Mouse (Mus musculus) kidney, postnatal 10 days (tissue): Measurements from ENCODE around the gene Fes.

Experiments used
- DNase-seq: peaks from one replicate; pipeline ENCODE4 v3.0.0; 2021; ENCODE audit warnings: mixed read lengths

Gene Fes

GRCm38 (mm10) chr7:80387633-80388543, at the start of gene Fes:
Gene Fes (minus strand): TSS chr7:80387946.
- peak; percentile 86 for DNase-seq

DNA sequence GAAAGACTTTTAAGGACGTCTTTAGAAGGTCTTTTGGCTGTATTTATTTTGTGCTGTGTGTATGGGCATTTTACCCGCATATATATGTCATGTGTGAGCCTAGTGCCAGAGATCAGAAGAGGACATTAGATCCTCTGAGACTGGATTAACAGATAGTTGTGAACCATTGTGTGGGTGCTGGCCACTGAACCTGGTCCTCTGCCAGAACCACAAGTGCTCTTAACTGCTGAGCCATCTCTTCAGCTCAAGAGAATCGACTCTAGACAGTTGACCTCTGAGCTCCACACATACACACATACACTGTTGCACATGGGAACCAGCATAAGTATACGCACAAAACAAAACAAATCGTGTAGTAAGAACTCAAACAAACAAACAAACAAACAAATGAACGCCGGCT, 48.8 kb upstream of the Fes start:
- DNase-seq = no peak

DNA sequence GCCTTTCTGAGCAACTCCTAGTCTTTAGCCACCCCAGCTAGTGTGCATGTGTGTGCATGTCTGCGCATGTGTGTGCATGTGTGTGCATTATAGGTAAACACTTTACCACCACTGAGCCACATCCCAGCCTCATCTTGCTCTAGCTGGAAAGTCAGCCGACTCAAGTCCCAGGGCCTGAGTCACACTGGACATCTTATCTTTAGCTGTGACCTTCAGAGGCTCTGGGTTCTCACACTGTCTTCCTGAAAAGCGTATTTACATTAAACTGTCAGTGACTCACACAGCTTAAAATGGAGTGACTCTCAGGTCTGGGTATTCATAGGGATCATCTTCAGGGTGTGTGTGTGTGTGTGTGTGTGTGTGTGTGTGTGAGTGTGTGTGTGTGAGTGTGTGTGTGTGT, 47.8 kb upstream of the Fes start:
- DNase-seq = no peak

GRCm38 (mm10) chr7:80429661-80430060, 41.9 kb upstream of the Fes start:
- DNase-seq = no peak

- no peak for DNase-seq
Measured at GRCm38 (mm10) chr7:80427730-80428129, 40.0 kb upstream of the Fes start.

DNA sequence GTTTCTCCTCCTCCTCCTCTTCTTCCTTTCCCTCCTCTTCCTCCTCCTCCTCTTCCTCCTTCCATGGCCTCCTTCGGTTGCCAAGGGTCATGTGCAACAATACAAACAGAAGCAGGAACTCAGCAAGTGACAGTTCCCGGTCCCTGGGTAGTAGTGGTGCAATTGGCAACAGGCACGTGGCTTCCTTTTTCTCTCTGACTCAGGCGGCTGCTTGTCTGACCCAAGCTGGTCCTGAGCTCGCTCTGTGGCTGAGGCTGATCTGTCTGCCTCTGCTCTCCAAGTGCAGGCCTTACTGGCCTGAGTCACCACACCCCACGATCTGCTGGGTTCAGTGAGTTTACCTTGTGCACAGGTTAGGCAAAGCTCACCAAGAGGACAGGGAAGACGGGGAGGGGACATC, 38.6 kb upstream of the Fes start:
- no peak for DNase-seq

GRCm38 (mm10) chr7:80424722-80425121, 37.0 kb upstream of the Fes start:
- DNase-seq = no peak

GRCm38 (mm10) chr7:80422759-80423480, 35.2 kb upstream of the Fes start:
- peak; percentile 40 for DNase-seq

DNA sequence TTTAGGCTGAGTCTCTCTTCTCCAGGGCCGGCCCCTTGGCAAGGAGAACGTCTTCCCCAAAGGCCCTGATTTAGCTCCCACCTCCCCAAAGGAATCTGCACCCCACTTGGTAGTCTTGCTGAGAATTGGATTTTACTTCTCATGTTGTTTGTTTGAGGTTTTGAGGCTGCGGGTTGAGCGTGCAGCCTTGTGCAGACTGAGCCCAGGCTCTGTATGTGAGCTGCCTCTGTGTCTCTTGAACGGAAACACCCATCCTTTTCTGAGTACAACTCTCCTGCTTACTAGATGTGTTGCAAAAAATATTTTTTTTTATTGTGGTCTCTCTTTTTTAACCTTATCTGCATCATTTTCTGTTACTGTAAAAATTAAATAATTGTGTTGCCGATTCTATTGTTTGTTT, 33.8 kb upstream of the Fes start:
- DNase-seq = no peak

- DNase-seq = peak; percentile 50
Measured at GRCm38 (mm10) chr7:80420586-80420985, 32.8 kb upstream of the Fes start.

GRCm38 (mm10) chr7:80419278-80419677, 31.5 kb upstream of the Fes start:
- no peak for DNase-seq

DNA sequence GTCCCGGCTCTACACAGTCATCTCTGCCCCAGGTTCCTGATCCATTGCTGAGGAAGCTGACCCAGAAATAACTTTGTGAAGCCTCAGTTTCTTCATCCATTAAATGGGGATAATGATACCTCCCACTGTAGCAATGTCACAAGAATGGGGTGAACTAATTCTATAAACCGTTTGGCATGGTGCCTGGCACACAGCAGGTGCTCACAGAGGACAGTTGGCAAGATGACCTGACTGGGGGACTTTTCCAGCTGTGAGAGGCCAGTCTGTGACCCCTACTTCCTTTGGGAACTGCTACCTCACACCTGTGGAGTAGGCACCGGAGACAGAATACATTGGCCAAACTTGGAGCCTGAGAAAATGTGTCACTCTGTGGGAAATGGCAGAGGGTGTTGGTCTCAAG, 30.3 kb upstream of the Fes start:
- no peak for DNase-seq

DNA sequence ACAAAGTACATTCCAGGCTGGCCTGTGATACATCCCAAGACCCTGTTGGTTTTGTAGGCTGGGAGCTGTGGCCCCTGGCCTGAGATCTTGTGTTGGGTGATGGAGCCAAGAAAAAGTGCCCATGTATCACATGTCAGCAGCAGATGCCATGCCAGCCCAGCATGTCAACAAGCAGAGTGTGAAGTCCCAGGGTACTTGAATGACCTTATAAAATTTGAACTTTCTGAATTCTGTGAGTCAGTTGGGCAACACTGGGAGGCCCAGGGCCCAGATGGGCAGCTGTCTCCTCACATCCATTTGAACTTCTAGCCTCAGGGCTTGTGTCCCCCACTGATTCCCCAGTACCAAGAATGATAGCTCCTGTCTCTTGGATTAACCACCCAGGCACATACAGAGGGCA, 29.9 kb upstream of the Fes start:
- no peak for DNase-seq

DNA sequence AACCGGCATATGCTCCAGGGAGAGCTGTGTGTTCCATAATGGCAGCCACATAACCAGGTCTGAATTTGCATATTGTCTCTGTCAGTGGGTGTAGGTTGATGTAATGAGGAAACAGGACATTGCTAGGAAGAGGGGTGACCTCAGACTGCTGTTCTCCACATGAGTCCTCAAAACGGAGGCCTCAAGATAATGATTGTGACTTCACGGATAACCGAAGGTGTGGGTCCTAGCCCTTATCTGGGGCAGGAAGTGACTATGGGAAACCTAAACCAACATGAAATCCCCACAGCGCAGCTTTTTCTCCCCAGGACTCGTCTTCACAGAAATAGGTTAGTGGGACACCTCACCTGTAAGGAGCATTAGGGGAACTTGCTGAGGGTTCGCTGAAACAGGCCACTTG, 29.2 kb upstream of the Fes start:
- no peak for DNase-seq

DNA sequence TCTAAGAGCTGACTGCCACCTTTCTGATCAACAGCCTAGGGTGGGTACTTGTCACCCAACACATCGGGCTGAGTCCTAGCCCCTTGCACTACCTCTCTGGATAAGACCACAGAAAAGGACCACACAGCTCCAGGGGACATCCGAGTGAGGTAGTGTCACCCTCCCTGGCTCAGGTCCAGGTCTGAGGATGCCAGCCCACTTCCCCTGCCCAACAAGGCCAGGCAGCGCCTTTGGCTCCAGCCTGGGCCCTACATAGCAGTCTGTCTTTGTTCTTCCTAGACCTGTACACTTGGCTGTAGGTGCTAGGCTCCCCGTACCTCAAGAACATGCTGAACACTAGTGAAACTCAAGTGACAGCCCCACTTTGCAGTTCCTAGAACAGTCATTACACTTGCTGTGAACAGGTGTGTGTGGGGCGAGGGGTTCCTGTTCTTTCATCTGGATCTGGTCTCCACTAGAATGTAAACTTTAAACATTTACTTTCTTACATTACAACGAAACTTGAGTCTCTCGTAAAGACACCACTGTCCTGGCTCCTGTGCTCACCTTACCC, 26.6 kb upstream of the Fes start:
- DNase-seq = no peak

DNA sequence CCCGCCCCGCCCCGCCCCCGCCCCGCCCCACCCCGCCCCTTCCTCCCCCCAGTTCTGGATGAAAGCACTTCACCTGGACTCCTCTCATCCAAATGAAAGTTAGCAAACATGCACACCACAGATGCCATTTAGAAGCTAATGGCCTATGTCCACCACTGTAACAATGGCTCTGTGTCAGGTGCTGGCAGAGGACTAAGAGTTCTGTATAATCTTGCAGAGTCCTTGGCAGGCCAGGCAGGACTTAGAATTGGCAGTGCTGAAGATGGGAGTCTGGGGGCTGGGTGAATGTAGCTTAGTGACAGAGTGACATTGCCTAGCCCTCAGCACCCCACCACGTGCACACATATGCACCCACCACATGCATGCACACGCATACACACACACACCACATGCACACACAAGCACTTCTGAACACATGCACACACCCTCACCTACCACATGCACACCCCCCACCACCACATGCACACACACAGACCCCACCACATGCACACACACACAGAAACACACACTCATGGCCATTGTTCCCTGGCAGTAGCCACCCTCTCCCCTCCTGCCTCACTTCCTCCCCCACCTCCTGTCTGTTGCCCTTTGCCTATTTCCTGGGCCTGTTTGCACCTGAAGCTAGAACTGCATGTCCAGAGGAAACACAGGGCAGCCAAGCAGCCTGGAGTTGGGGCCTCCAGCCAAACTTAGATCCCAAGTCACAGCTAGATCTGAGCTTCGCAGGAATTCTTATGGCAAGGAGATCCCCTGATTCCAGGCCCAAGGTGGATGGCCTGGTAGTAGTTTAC, 26.0 kb upstream of the Fes start:
- no peak for DNase-seq

GRCm38 (mm10) chr7:80412781-80413180, 25.0 kb upstream of the Fes start:
- no peak for DNase-seq

GRCm38 (mm10) chr7:80412279-80412678, 24.5 kb upstream of the Fes start:
- no peak for DNase-seq

DNA sequence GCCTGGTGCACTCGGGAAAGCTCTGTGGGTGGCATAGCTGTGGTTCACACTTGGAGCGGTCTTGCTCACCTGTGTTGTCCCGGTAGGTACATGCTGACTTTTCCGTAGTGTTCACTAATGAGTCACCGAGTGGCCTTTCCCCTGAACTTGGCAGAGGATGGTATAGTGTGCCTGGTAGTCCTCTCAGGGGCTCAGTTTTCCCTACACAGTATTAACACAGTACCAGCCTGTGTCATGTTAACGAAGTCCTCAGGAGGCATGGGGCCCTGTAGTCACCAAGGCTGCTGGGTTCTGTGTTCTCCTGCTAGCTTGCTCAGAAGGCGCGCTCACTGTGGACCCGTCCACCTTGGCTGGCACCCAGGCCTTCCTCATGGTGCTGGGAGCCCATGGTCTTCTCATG, 22.6 kb upstream of the Fes start:
- no peak for DNase-seq

DNA sequence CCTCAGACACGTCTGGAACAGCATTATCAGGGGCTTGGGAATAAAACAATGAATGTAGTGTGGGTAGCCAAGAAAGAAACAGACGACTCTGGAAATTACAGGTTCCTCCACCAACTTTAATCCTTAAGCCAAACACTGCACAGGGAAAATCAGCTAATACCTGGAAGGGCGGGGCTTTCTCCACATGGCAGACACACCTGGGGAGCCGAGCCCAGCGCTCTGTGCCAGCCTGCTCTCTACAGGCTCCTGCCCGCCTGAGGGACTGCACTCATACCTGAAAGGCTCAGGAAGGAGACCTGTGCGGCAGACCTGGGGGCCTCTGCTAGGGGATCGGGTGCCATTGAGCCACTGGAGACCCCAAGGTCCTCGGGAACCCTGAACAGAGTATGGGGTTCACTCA, 20.0 kb upstream of the Fes start:
- no peak for DNase-seq

- no peak for DNase-seq
Measured at GRCm38 (mm10) chr7:80406186-80406585, 18.4 kb upstream of the Fes start.

DNA sequence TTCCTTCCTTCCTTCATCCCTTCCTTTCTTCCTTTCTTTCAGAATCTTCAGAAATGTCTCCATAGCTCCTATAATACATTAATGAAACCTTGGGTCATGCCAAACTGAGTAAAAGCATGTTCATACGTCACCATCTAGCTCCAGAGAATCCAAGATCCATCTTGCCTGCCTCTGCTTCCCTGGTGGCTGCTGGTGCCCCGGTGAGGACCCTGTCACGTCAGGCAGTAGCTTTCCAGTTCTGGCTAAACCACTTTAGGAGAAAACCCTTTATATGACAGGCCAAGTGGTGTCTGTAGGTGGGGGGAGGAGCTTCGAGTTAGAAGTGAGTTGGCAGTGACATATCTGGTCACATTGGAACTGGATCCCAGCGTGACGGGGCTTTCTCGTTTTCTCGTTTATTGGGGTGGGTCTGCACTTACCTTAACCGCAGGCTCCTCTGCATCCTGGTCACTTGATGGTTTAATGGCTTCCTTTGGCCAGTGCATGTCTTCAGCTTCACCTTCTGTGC, 17.5 kb upstream of the Fes start, which contains the start of gene Furin:
Gene Furin (minus strand): TSS at position 249 of the 508 bp plus-strand sequence.
- no peak for DNase-seq
